Mouse (Mus musculus) heart, postnatal 4 days (tissue): Measurements from ENCODE around the gene Cfi. TPM values are rescaled to one million over a fixed set of nuclear protein-coding genes. Genes with fewer than 3 reads are reported as not detected.

Source experiments
- total RNA-seq, 2 experiments: library from RNA; stranded (reverse); gene quantifications; 2 replicates each; pipeline ENCODE4 v1.2.3; 2021

Cfi gene
- total RNA-seq, 2 experiments from 2014 or later: 1.5 to 1.7 TPM

Other genes with a start within 250 kb of the Cfi start
- gene Egf, start 80.6 kb upstream of the Cfi start, total RNA-seq: 1 to 10 TPM; 2.3 to 2.5 TPM
- not detected for gene Lrit3, start 31.9 kb upstream of the Cfi start, total RNA-seq
- gene Rrh, start 13.3 kb upstream of the Cfi start, total RNA-seq: under 1 TPM; 0.20 to 0.21 TPM
- gene Gar1, start 4.5 kb upstream of the Cfi start, total RNA-seq: 10 to 100 TPM; 30.3 to 33.3 TPM
- gene Pla2g12a, start 42.7 kb downstream of the Cfi start, total RNA-seq: 10 to 100 TPM; 22.6 to 26.5 TPM
- gene Casp6, start 65.5 kb downstream of the Cfi start, total RNA-seq: 10 to 100 TPM; 22.2 to 23.7 TPM
- gene Mcub, start 134.3 kb downstream of the Cfi start, total RNA-seq: 1 to 10 TPM; 1.1 to 1.4 TPM
- 10 to 100 TPM; 41.4 to 42.0 TPM for gene Sec24b, start 225.7 kb downstream of the Cfi start, total RNA-seq